Mouse (Mus musculus): Measurements from ENCODE around the gene Gm49510. TPM values are rescaled to one million over a fixed set of nuclear protein-coding genes. Genes with fewer than 3 reads are reported as not detected.

Gene Gm49510
- polyA plus RNA-seq, 1 experiment: 0.04 TPM

- H3K4me3 ChIP-seq (replicated peaks; ENCODE audit: extremely low read depth, low read depth, low read length): no peak overlapping the region
- TF ChIP-seq POLR2A (IDR thresholded peaks at IDR 0.05; ENCODE audit: borderline replicate concordance, extremely low read depth, low read depth, low read length): peak; percentile 9; the same call in 1 of the 2 replicates
- TF ChIP-seq CTCF (IDR thresholded peaks at IDR 0.05; ENCODE audit: insufficient read depth, low read length): no peak
- H3K4me1 ChIP-seq (ENCODE audit: control insufficient read depth, insufficient read depth, low read length): peaks cover 7% of the 10 kb centered on the region
- 74% methylated on average over 3 of the region's 3 CpGs for WGBS
- no peak for DNase-seq
Observed at GRCm38 (mm10) chr15:78896149-78896548, 3.3 kb upstream of the Gm49510 start.

- 79% methylated on average over 4 of the region's 4 CpGs for WGBS
- DNase-seq: no peak
Observed at GRCm38 (mm10) chr15:78897488-78897887, 2.0 kb upstream of the Gm49510 start.

GRCm38 (mm10) chr15:78898507-78899001, 913 bp upstream of the Gm49510 start:
- Histone ChIP-seq H3K4me3 (replicated peaks; ENCODE audit: extremely low read depth, low read depth, low read length) (no peak overlapping the region), H3K4me1 (ENCODE audit: control insufficient read depth, insufficient read depth, low read length) (peaks cover 10% of the 10 kb centered on the region)
- 57% methylated on average over 6 of the region's 6 CpGs for WGBS
- no peak for DNase-seq
- TF ChIP-seq POLR2A (IDR thresholded peaks at IDR 0.05; ENCODE audit: borderline replicate concordance, extremely low read depth, low read depth, low read length) (no peak), CTCF (IDR thresholded peaks at IDR 0.05; ENCODE audit: insufficient read depth, low read length) (no peak)

More at GRCm38 (mm10) chr15:78897488-78897887, 2.0 kb upstream of the Gm49510 start:
- Histone ChIP-seq H3K4me1 (ENCODE audit: control insufficient read depth, insufficient read depth, low read length) (peaks cover 7% of the 10 kb centered on the region), H3K4me3 (replicated peaks; ENCODE audit: extremely low read depth, low read depth, low read length) (no peak overlapping the region)
- TF ChIP-seq CTCF (IDR thresholded peaks at IDR 0.05; ENCODE audit: insufficient read depth, low read length) (no peak), POLR2A (IDR thresholded peaks at IDR 0.05; ENCODE audit: borderline replicate concordance, extremely low read depth, low read depth, low read length) (no peak)

- DNase-seq: peak; percentile 62
- WGBS: 3% methylated on average over 47 of the region's 47 CpGs
- peak within 1 kb of the TSS; percentile 85 for H3K4me3 ChIP-seq (replicated peaks; ENCODE audit: extremely low read depth, low read depth, low read length)
- TF ChIP-seq POLR2A (IDR thresholded peaks at IDR 0.05; ENCODE audit: borderline replicate concordance, extremely low read depth, low read depth, low read length) (peak; percentile 33; the same call in 1 of the 2 replicates), CTCF (IDR thresholded peaks at IDR 0.05; ENCODE audit: insufficient read depth, low read length) (no peak)
- peaks cover 11% of the 10 kb centered on the region for H3K4me1 ChIP-seq (ENCODE audit: control insufficient read depth, insufficient read depth, low read length)
Observed at GRCm38 (mm10) chr15:78899740-78900584, 495 bp downstream of the Gm49510 start, which contains the start of gene Sh3bp1. Sh3bp1 (plus strand) TSS chr15:78899768.

- peak; percentile 34 for DNase-seq
- 26% methylated on average over 18 of the region's 18 CpGs for WGBS
- TF ChIP-seq POLR2A (IDR thresholded peaks at IDR 0.05; ENCODE audit: borderline replicate concordance, extremely low read depth, low read depth, low read length) (no peak), CTCF (IDR thresholded peaks at IDR 0.05; ENCODE audit: insufficient read depth, low read length) (no peak)
Observed at GRCm38 (mm10) chr15:78900585-78901421, 1.3 kb downstream of the Gm49510 start.

GRCm38 (mm10) chr15:78901422-78901789, 1.9 kb downstream of the Gm49510 start:
- no peak for DNase-seq
- 67% methylated on average over 8 of the region's 8 CpGs for WGBS
- no peak for TF ChIP-seq POLR2A (IDR thresholded peaks at IDR 0.05; ENCODE audit: borderline replicate concordance, extremely low read depth, low read depth, low read length)
- peaks cover 5% of the 10 kb centered on the region for H3K4me1 ChIP-seq (ENCODE audit: control insufficient read depth, insufficient read depth, low read length)
- no peak overlapping the region for H3K4me3 ChIP-seq (replicated peaks; ENCODE audit: extremely low read depth, low read depth, low read length)

More at GRCm38 (mm10) chr15:78900585-78901421, 1.3 kb downstream of the Gm49510 start:
- Histone ChIP-seq H3K4me1 (ENCODE audit: control insufficient read depth, insufficient read depth, low read length) (peaks cover 7% of the 10 kb centered on the region), H3K4me3 (replicated peaks; ENCODE audit: extremely low read depth, low read depth, low read length) (peak overlapping the region; percentile 43)

GRCm38 (mm10) chr15:78903243-78903642, 3.8 kb downstream of the Gm49510 start:
- peak; percentile 79 for DNase-seq
- no peak overlapping the region for H3K4me3 ChIP-seq (replicated peaks; ENCODE audit: extremely low read depth, low read depth, low read length)
- TF ChIP-seq CTCF (IDR thresholded peaks at IDR 0.05; ENCODE audit: insufficient read depth, low read length) (peak; percentile 86), POLR2A (IDR thresholded peaks at IDR 0.05; ENCODE audit: borderline replicate concordance, extremely low read depth, low read depth, low read length) (no peak)
- 4% methylated on average over 2 of the region's 2 CpGs for WGBS
- peaks cover 3% of the 10 kb centered on the region for H3K4me1 ChIP-seq (ENCODE audit: control insufficient read depth, insufficient read depth, low read length)

- TF ChIP-seq POLR2A (IDR thresholded peaks at IDR 0.05; ENCODE audit: borderline replicate concordance, extremely low read depth, low read depth, low read length) (no peak), CTCF (IDR thresholded peaks at IDR 0.05; ENCODE audit: insufficient read depth, low read length) (no peak)
- no peak for DNase-seq
- H3K4me3 ChIP-seq (replicated peaks; ENCODE audit: extremely low read depth, low read depth, low read length): no peak overlapping the region
- 81% methylated on average over 7 of the region's 7 CpGs for WGBS
- H3K4me1 ChIP-seq (ENCODE audit: control insufficient read depth, insufficient read depth, low read length): peaks cover 2% of the 10 kb centered on the region
Observed at GRCm38 (mm10) chr15:78908399-78908798, 8.9 kb downstream of the Gm49510 start.

GRCm38 (mm10) chr15:78908982-78909381, 9.5 kb downstream of the Gm49510 start:
- WGBS: 67% methylated on average over 8 of the region's 8 CpGs
- Histone ChIP-seq H3K4me1 (ENCODE audit: control insufficient read depth, insufficient read depth, low read length) (no peaks in the 10 kb centered on the region), H3K4me3 (replicated peaks; ENCODE audit: extremely low read depth, low read depth, low read length) (no peak overlapping the region)
- TF ChIP-seq CTCF (IDR thresholded peaks at IDR 0.05; ENCODE audit: insufficient read depth, low read length): no peak
- no peak for TF ChIP-seq POLR2A (IDR thresholded peaks at IDR 0.05; ENCODE audit: borderline replicate concordance, extremely low read depth, low read depth, low read length)
- no peak for DNase-seq

All from lung, adult 2 months (tissue).